Mouse (Mus musculus): ENCODE data around the gene Gm8909. TPM values are rescaled to one million over a fixed set of nuclear protein-coding genes. Genes with fewer than 3 reads are reported as not detected.
"Not testable (repeated sequence)": the region's sequence is repeated elsewhere in the genome, so short reads cannot be mapped to it uniquely, and the experiment has no call there.

The Gm8909 gene
- polyA plus RNA-seq, 1 experiment, result 0.21 TPM

GRCm38 (mm10) chr17:36193546-36194141 lies 25.3 kb upstream of the Gm8909 start:
- Histone ChIP-seq H3K27ac (ENCODE audit: control insufficient read depth, insufficient read depth, low read depth, low read length) (no peak overlapping the region), H3K36me3 (ENCODE audit: control insufficient read depth, insufficient read depth, low read length) (no peaks in the 10 kb centered on the region), H3K4me1 (ENCODE audit: control insufficient read depth, insufficient read depth, low read length) (no peaks in the 10 kb centered on the region), H3K27me3 (ENCODE audit: control insufficient read depth, insufficient read depth, low read length) (no peaks in the 10 kb centered on the region), H3K4me3 (ENCODE audit: control insufficient read depth, low read depth, low read length) (no peak overlapping the region)
- TF ChIP-seq CTCF (IDR thresholded peaks at IDR 0.05; ENCODE audit: control insufficient read depth, insufficient read depth, insufficient replicate concordance, low read depth, low read length) (peak; percentile 83), POLR2A (IDR thresholded peaks at IDR 0.05; ENCODE audit: control insufficient read depth, low read depth, low read length) (no peak)

- Histone ChIP-seq H3K27me3 (ENCODE audit: control insufficient read depth, insufficient read depth, low read length) (no peaks in the 10 kb centered on the region), H3K4me1 (ENCODE audit: control insufficient read depth, insufficient read depth, low read length) (no peaks in the 10 kb centered on the region), H3K4me3 (ENCODE audit: control insufficient read depth, low read depth, low read length) (no peak overlapping the region), H3K27ac (ENCODE audit: control insufficient read depth, insufficient read depth, low read depth, low read length) (no peak overlapping the region), H3K36me3 (ENCODE audit: control insufficient read depth, insufficient read depth, low read length) (no peaks in the 10 kb centered on the region)
- TF ChIP-seq CTCF (IDR thresholded peaks at IDR 0.05; ENCODE audit: control insufficient read depth, insufficient read depth, insufficient replicate concordance, low read depth, low read length), result no peak
- no peak for TF ChIP-seq POLR2A (IDR thresholded peaks at IDR 0.05; ENCODE audit: control insufficient read depth, low read depth, low read length)
Observed at GRCm38 (mm10) chr17:36192371-36192770, 24.0 kb upstream of the Gm8909 start.

GRCm38 (mm10) chr17:36190169-36190507 lies 21.8 kb upstream of the Gm8909 start, which contains the start of gene H2-T3:
Gene H2-T3, minus strand, starts transcription at chr17:36190287.
- H3K4me3 ChIP-seq (ENCODE audit: control insufficient read depth, low read depth, low read length), result no peak within 1 kb of the TSS
- no peaks in the 10 kb centered on the region for H3K36me3 ChIP-seq (ENCODE audit: control insufficient read depth, insufficient read depth, low read length)
- TF ChIP-seq CTCF (IDR thresholded peaks at IDR 0.05; ENCODE audit: control insufficient read depth, insufficient read depth, insufficient replicate concordance, low read depth, low read length), result no peak
- no peak for TF ChIP-seq POLR2A (IDR thresholded peaks at IDR 0.05; ENCODE audit: control insufficient read depth, low read depth, low read length)
- H3K27ac ChIP-seq (ENCODE audit: control insufficient read depth, insufficient read depth, low read depth, low read length), result no peak within 1 kb of the TSS
- H3K27me3 ChIP-seq (ENCODE audit: control insufficient read depth, insufficient read depth, low read length), result no peaks in the 10 kb centered on the region
- H3K4me1 ChIP-seq (ENCODE audit: control insufficient read depth, insufficient read depth, low read length), result no peaks in the 10 kb centered on the region

GRCm38 (mm10) chr17:36189491-36190168 lies 21.3 kb upstream of the Gm8909 start:
- no peak for TF ChIP-seq CTCF (IDR thresholded peaks at IDR 0.05; ENCODE audit: control insufficient read depth, insufficient read depth, insufficient replicate concordance, low read depth, low read length)
- TF ChIP-seq POLR2A (IDR thresholded peaks at IDR 0.05; ENCODE audit: control insufficient read depth, low read depth, low read length), result no peak
- Histone ChIP-seq H3K27me3 (ENCODE audit: control insufficient read depth, insufficient read depth, low read length) (no peaks in the 10 kb centered on the region), H3K4me3 (ENCODE audit: control insufficient read depth, low read depth, low read length) (no peak overlapping the region), H3K36me3 (ENCODE audit: control insufficient read depth, insufficient read depth, low read length) (no peaks in the 10 kb centered on the region), H3K4me1 (ENCODE audit: control insufficient read depth, insufficient read depth, low read length) (no peaks in the 10 kb centered on the region), H3K27ac (ENCODE audit: control insufficient read depth, insufficient read depth, low read depth, low read length) (no peak overlapping the region)

- H3K27me3 ChIP-seq (ENCODE audit: control insufficient read depth, insufficient read depth, low read length), result no peaks in the 10 kb centered on the region
- TF ChIP-seq POLR2A (IDR thresholded peaks at IDR 0.05; ENCODE audit: control insufficient read depth, low read depth, low read length) (no peak), CTCF (IDR thresholded peaks at IDR 0.05; ENCODE audit: control insufficient read depth, insufficient read depth, insufficient replicate concordance, low read depth, low read length) (no peak)
- H3K4me1 ChIP-seq (ENCODE audit: control insufficient read depth, insufficient read depth, low read length), result no peaks in the 10 kb centered on the region
Observed at GRCm38 (mm10) chr17:36187540-36187939, 19.2 kb upstream of the Gm8909 start.

GRCm38 (mm10) chr17:36182212-36182611 lies 13.9 kb upstream of the Gm8909 start:
- Histone ChIP-seq H3K4me1 (ENCODE audit: control insufficient read depth, insufficient read depth, low read length) (no peaks in the 10 kb centered on the region), H3K4me3 (ENCODE audit: control insufficient read depth, low read depth, low read length) (no peak overlapping the region), H3K27ac (ENCODE audit: control insufficient read depth, insufficient read depth, low read depth, low read length) (no peak overlapping the region), H3K27me3 (ENCODE audit: control insufficient read depth, insufficient read depth, low read length) (no peaks in the 10 kb centered on the region), H3K36me3 (ENCODE audit: control insufficient read depth, insufficient read depth, low read length) (no peaks in the 10 kb centered on the region)
- no peak for TF ChIP-seq CTCF (IDR thresholded peaks at IDR 0.05; ENCODE audit: control insufficient read depth, insufficient read depth, insufficient replicate concordance, low read depth, low read length)
- TF ChIP-seq POLR2A (IDR thresholded peaks at IDR 0.05; ENCODE audit: control insufficient read depth, low read depth, low read length), result no peak

More at GRCm38 (mm10) chr17:36187540-36187939, 19.2 kb upstream of the Gm8909 start:
- Histone ChIP-seq H3K4me3 (ENCODE audit: control insufficient read depth, low read depth, low read length) (no peak overlapping the region), H3K36me3 (ENCODE audit: control insufficient read depth, insufficient read depth, low read length) (no peaks in the 10 kb centered on the region), H3K27ac (ENCODE audit: control insufficient read depth, insufficient read depth, low read depth, low read length) (no peak overlapping the region)

- H3K4me1 ChIP-seq (ENCODE audit: control insufficient read depth, insufficient read depth, low read length); H3K27ac ChIP-seq (ENCODE audit: control insufficient read depth, insufficient read depth, low read depth, low read length); H3K4me3 ChIP-seq (ENCODE audit: control insufficient read depth, low read depth, low read length); H3K27me3 ChIP-seq (ENCODE audit: control insufficient read depth, insufficient read depth, low read length); H3K36me3 ChIP-seq (ENCODE audit: control insufficient read depth, insufficient read depth, low read length): not testable (repeated sequence)
Observed at GRCm38 (mm10) chr17:36179446-36179845, 11.1 kb upstream of the Gm8909 start.

GRCm38 (mm10) chr17:36178938-36179337 lies 10.6 kb upstream of the Gm8909 start:
- H3K36me3 ChIP-seq (ENCODE audit: control insufficient read depth, insufficient read depth, low read length); H3K27ac ChIP-seq (ENCODE audit: control insufficient read depth, insufficient read depth, low read depth, low read length); H3K4me1 ChIP-seq (ENCODE audit: control insufficient read depth, insufficient read depth, low read length); H3K27me3 ChIP-seq (ENCODE audit: control insufficient read depth, insufficient read depth, low read length): not testable (repeated sequence)
- H3K4me3 ChIP-seq (ENCODE audit: control insufficient read depth, low read depth, low read length), result peak overlapping the region; percentile 5; the same call in 1 of the 2 replicates

- H3K4me1 ChIP-seq (ENCODE audit: control insufficient read depth, insufficient read depth, low read length); H3K36me3 ChIP-seq (ENCODE audit: control insufficient read depth, insufficient read depth, low read length); H3K4me3 ChIP-seq (ENCODE audit: control insufficient read depth, low read depth, low read length); H3K27me3 ChIP-seq (ENCODE audit: control insufficient read depth, insufficient read depth, low read length); H3K27ac ChIP-seq (ENCODE audit: control insufficient read depth, insufficient read depth, low read depth, low read length): not testable (repeated sequence)
Observed at GRCm38 (mm10) chr17:36176132-36176531, 7.8 kb upstream of the Gm8909 start.
